Mouse (Mus musculus) embryonic facial prominence, embryonic 13.5 days (tissue): ENCODE results near the gene Gm9817. TPM values are rescaled to one million over a fixed set of nuclear protein-coding genes. Genes with fewer than 3 reads are reported as not detected.
"Not testable (repeated sequence)": the region's sequence is repeated elsewhere in the genome, so short reads cannot be mapped to it uniquely, and the experiment has no call there.

Experiments used
- ATAC-seq: fragments of 200-750 bp; cut with Nextera tagmentation; 2 replicates; pipeline ENCODE4 v1.8.0; 2017; ENCODE audit warnings: low read depth; ENCODE audit not compliant: insufficient number of reproducible peaks, insufficient read depth, low FRiP score, low TSS enrichment
- H3K27ac ChIP-seq: fragments of 300-500 bp; sonication (generic); 2 replicates; pipeline ENCODE4 v1.5.1; 2015; ENCODE audit warnings: moderate library complexity, mild to moderate bottlenecking, inconsistent platforms
- H3K27me3 ChIP-seq: fragments of 300-500 bp; sonication (generic); 2 replicates; pipeline ENCODE4 v1.6.1; 2015; ENCODE audit warnings: mild to moderate bottlenecking, inconsistent platforms
- H3K36me3 ChIP-seq: fragments of 300-500 bp; sonication (generic); 2 replicates; pipeline ENCODE4 v1.6.1; 2015; ENCODE audit warnings: mild to moderate bottlenecking, inconsistent platforms
- H3K4me1 ChIP-seq: fragments of 300-500 bp; sonication (generic); 2 replicates; pipeline ENCODE4 v1.6.1; 2015; ENCODE audit warnings: inconsistent platforms
- H3K4me2 ChIP-seq: fragments of 300-500 bp; sonication (generic); 2 replicates; pipeline ENCODE4 v1.6.1; 2015; ENCODE audit warnings: moderate library complexity, mild to moderate bottlenecking, inconsistent platforms
- H3K4me3 ChIP-seq: fragments of 300-500 bp; sonication (generic); 2 replicates; pipeline ENCODE4 v1.5.1; 2015; ENCODE audit warnings: mild to moderate bottlenecking, inconsistent platforms
- H3K9ac ChIP-seq: fragments of 300-500 bp; sonication (generic); 2 replicates; pipeline ENCODE4 v1.6.1; 2015; ENCODE audit warnings: mild to moderate bottlenecking, inconsistent platforms
- H3K9me3 ChIP-seq: fragments of 300-500 bp; sonication (generic); 2 replicates; pipeline ENCODE4 v1.6.1; 2016; ENCODE audit warnings: inconsistent platforms
- WGBS: fragments of 180-500 bp; shearing (Covaris S2); methylation state at CpG from one replicate; pipeline ENCODE4 v1.1.7; 2015; ENCODE audit warnings: mixed read lengths; 5-methylcytosine and 5-hydroxymethylcytosine counted together
- polyA plus RNA-seq: library from polyadenylated mRNA; unstranded; fragments of >200 nt; fragmentation: Nextera tagmentation; extraction: Ambion mirVana; gene quantifications from 2 replicates; pipeline ENCODE4 v1.2.1, GENCODE M21; 2015

Gene Gm9817
- polyA plus RNA-seq, result not detected in 2 replicates

- Histone ChIP-seq H3K4me3 (0 out of 2 replicates have a peak within 1 kb of the TSS, but pooled peaks have one; percentile 12), H3K4me2 (peak within 1 kb of the TSS; percentile 39)
- not testable (repeated sequence) for H3K27ac ChIP-seq, H3K27me3 ChIP-seq, H3K36me3 ChIP-seq, H3K9ac ChIP-seq, H3K4me1 ChIP-seq, H3K9me3 ChIP-seq, ATAC-seq
- WGBS, result 49% methylated on average over 16 of the region's 16 CpGs
These were observed at the start of gene Gm9817 for GRCm38 (mm10) chr13:45078392-45078791. Gm9817 (plus strand) TSS chr13:45078692.

- Histone ChIP-seq H3K9me3 (no peaks in the 10 kb centered on the region), H3K4me2 (no peak overlapping the region), H3K27ac (no peak overlapping the region), H3K27me3 (no peaks in the 10 kb centered on the region), H3K4me3 (no peak overlapping the region), H3K4me1 (peaks cover 26% of the 10 kb centered on the region), H3K36me3 (no peaks in the 10 kb centered on the region), H3K9ac (no peak overlapping the region)
- no peak for ATAC-seq
- 74% methylated on average over 1 of the region's 1 CpGs for WGBS
These were observed 48.7 kb upstream of the Gm9817 start for GRCm38 (mm10) chr13:45029791-45030190.

- H3K27me3 ChIP-seq, result no peaks in the 10 kb centered on the region
- H3K9me3 ChIP-seq, result no peaks in the 10 kb centered on the region
- no peak overlapping the region for H3K27ac ChIP-seq
- H3K4me2 ChIP-seq, result no peak overlapping the region
- H3K9ac ChIP-seq, result no peak overlapping the region
- WGBS, result 14% methylated on average over 12 of the region's 12 CpGs
- ATAC-seq, result no peak
- peaks cover 33% of the 10 kb centered on the region for H3K4me1 ChIP-seq
- no peaks in the 10 kb centered on the region for H3K36me3 ChIP-seq
- H3K4me3 ChIP-seq, result no peak overlapping the region
These were observed 47.7 kb upstream of the Gm9817 start for GRCm38 (mm10) chr13:45030830-45031229.

- Histone ChIP-seq H3K4me2 (no peak overlapping the region), H3K4me3 (no peak overlapping the region), H3K9ac (no peak overlapping the region), H3K36me3 (no peaks in the 10 kb centered on the region), H3K27ac (no peak overlapping the region), H3K27me3 (no peaks in the 10 kb centered on the region), H3K4me1 (peaks cover 33% of the 10 kb centered on the region), H3K9me3 (no peaks in the 10 kb centered on the region)
- WGBS, result 57% methylated on average over 10 of the region's 10 CpGs
- no peak for ATAC-seq
These were observed 47.2 kb upstream of the Gm9817 start for GRCm38 (mm10) chr13:45031314-45031713.

GRCm38 (mm10) chr13:45031748-45032147, 46.7 kb upstream of the Gm9817 start:
- H3K27ac ChIP-seq, result no peak overlapping the region
- no peak overlapping the region for H3K4me3 ChIP-seq
- 36% methylated on average over 7 of the region's 7 CpGs for WGBS
- H3K4me1 ChIP-seq, result peaks cover 37% of the 10 kb centered on the region
- H3K27me3 ChIP-seq, result no peaks in the 10 kb centered on the region
- H3K36me3 ChIP-seq, result no peaks in the 10 kb centered on the region
- no peaks in the 10 kb centered on the region for H3K9me3 ChIP-seq
- no peak for ATAC-seq
- H3K4me2 ChIP-seq, result no peak overlapping the region
- H3K9ac ChIP-seq, result no peak overlapping the region

- Histone ChIP-seq H3K9me3 (no peaks in the 10 kb centered on the region), H3K36me3 (no peaks in the 10 kb centered on the region), H3K4me2 (no peak overlapping the region), H3K4me1 (peaks cover 37% of the 10 kb centered on the region), H3K4me3 (no peak overlapping the region), H3K27me3 (no peaks in the 10 kb centered on the region), H3K9ac (no peak overlapping the region), H3K27ac (no peak overlapping the region)
- WGBS, result 86% methylated on average over 4 of the region's 4 CpGs
- ATAC-seq, result no peak
These were observed 46.0 kb upstream of the Gm9817 start for GRCm38 (mm10) chr13:45032484-45032883.

GRCm38 (mm10) chr13:45033360-45033759, 45.1 kb upstream of the Gm9817 start:
- no peak for ATAC-seq
- Histone ChIP-seq H3K9ac (no peak overlapping the region), H3K4me2 (no peak overlapping the region), H3K9me3 (no peaks in the 10 kb centered on the region), H3K4me3 (no peak overlapping the region), H3K27ac (no peak overlapping the region), H3K36me3 (no peaks in the 10 kb centered on the region), H3K4me1 (peaks cover 37% of the 10 kb centered on the region), H3K27me3 (no peaks in the 10 kb centered on the region)
- 88% methylated on average over 10 of the region's 10 CpGs for WGBS

- WGBS, result 21% methylated on average over 7 of the region's 7 CpGs
- peaks cover 37% of the 10 kb centered on the region for H3K4me1 ChIP-seq
- H3K36me3 ChIP-seq, result no peaks in the 10 kb centered on the region
- H3K4me2 ChIP-seq, result no peak overlapping the region
- H3K9me3 ChIP-seq, result no peaks in the 10 kb centered on the region
- H3K4me3 ChIP-seq, result no peak overlapping the region
- H3K9ac ChIP-seq, result no peak overlapping the region
- no peak overlapping the region; the same call in 1 of the 2 replicates for H3K27ac ChIP-seq
- H3K27me3 ChIP-seq, result no peaks in the 10 kb centered on the region
- ATAC-seq, result no peak
These were observed 43.7 kb upstream of the Gm9817 start for GRCm38 (mm10) chr13:45034759-45035158.

GRCm38 (mm10) chr13:45036417-45036816, 42.1 kb upstream of the Gm9817 start:
- 71% methylated on average over 4 of the region's 4 CpGs for WGBS
- no peak for ATAC-seq
- peaks cover 38% of the 10 kb centered on the region for H3K4me1 ChIP-seq
- no peak overlapping the region for H3K9ac ChIP-seq
- no peak overlapping the region for H3K4me3 ChIP-seq
- no peak overlapping the region for H3K27ac ChIP-seq
- H3K27me3 ChIP-seq, result no peaks in the 10 kb centered on the region
- H3K9me3 ChIP-seq, result no peaks in the 10 kb centered on the region
- no peaks in the 10 kb centered on the region for H3K36me3 ChIP-seq
- H3K4me2 ChIP-seq, result no peak overlapping the region

GRCm38 (mm10) chr13:45040195-45040594, 38.3 kb upstream of the Gm9817 start:
- H3K9ac ChIP-seq, result no peak overlapping the region
- H3K9me3 ChIP-seq, result no peaks in the 10 kb centered on the region
- H3K36me3 ChIP-seq, result no peaks in the 10 kb centered on the region
- H3K27ac ChIP-seq, result no peak overlapping the region
- H3K4me3 ChIP-seq, result no peak overlapping the region
- ATAC-seq, result no peak
- WGBS, result 54% methylated on average over 4 of the region's 4 CpGs
- H3K27me3 ChIP-seq, result no peaks in the 10 kb centered on the region
- peaks cover 14% of the 10 kb centered on the region for H3K4me1 ChIP-seq
- no peak overlapping the region for H3K4me2 ChIP-seq

GRCm38 (mm10) chr13:45040741-45041140, 37.8 kb upstream of the Gm9817 start:
- H3K27ac ChIP-seq, result no peak overlapping the region
- ATAC-seq, result no peak
- no peaks in the 10 kb centered on the region for H3K27me3 ChIP-seq
- H3K36me3 ChIP-seq, result no peaks in the 10 kb centered on the region
- no peaks in the 10 kb centered on the region for H3K9me3 ChIP-seq
- H3K4me2 ChIP-seq, result no peak overlapping the region
- WGBS, result 60% methylated on average over 7 of the region's 7 CpGs
- no peak overlapping the region for H3K9ac ChIP-seq
- H3K4me1 ChIP-seq, result peaks cover 10% of the 10 kb centered on the region
- H3K4me3 ChIP-seq, result no peak overlapping the region

GRCm38 (mm10) chr13:45043466-45043865, 35.0 kb upstream of the Gm9817 start:
- no peak for ATAC-seq
- WGBS, result 39% methylated on average over 3 of the region's 3 CpGs
- H3K9me3 ChIP-seq, result no peaks in the 10 kb centered on the region
- no peak overlapping the region for H3K9ac ChIP-seq
- no peak overlapping the region for H3K4me2 ChIP-seq
- H3K4me3 ChIP-seq, result no peak overlapping the region
- H3K27me3 ChIP-seq, result no peaks in the 10 kb centered on the region
- peaks cover 7% of the 10 kb centered on the region; the same call in 1 of the 2 replicates for H3K4me1 ChIP-seq
- no peaks in the 10 kb centered on the region for H3K36me3 ChIP-seq
- H3K27ac ChIP-seq, result no peak overlapping the region
